Mouse (Mus musculus) forebrain, embryonic 14.5 days (tissue): ENCODE results near the gene Pwwp2b. TPM values are rescaled to one million over a fixed set of nuclear protein-coding genes. Genes with fewer than 3 reads are reported as not detected.
A peak's percentile ranks its signal among the peaks of the same experiment; 100 is the strongest.

Experiments used
- ATAC-seq: fragments of 200-750 bp; cut with Nextera tagmentation; 2 replicates; pipeline ENCODE4 v1.8.0; 2017; ENCODE audit warnings: mild to moderate bottlenecking, moderate library complexity
- DNase-seq: peaks from one replicate; pipeline ENCODE4 v3.0.0-alpha.2; 2015; ENCODE audit warnings: low spot score
- H3K27ac ChIP-seq: fragments of 300-500 bp; sonication (generic); 2 replicates; pipeline ENCODE4 v1.5.1; 2014; ENCODE audit warnings: low read depth, mild to moderate bottlenecking, control low read depth, low read length, moderate library complexity
- H3K27me3 ChIP-seq: fragments of 300-500 bp; sonication (generic); replicated peaks from 2 replicates; pipeline ENCODE4 v1.6.1; 2014; ENCODE audit warnings: low read length, control low read depth, mixed read lengths; ENCODE audit not compliant: control insufficient read depth, insufficient read depth
- H3K36me3 ChIP-seq: fragments of 300-500 bp; sonication (generic); 2 replicates; pipeline ENCODE4 v1.6.1; 2014; ENCODE audit warnings: low read length, control low read depth; ENCODE audit not compliant: control insufficient read depth, insufficient read depth
- H3K4me1 ChIP-seq: fragments of 300-500 bp; sonication (generic); 2 replicates; pipeline ENCODE4 v1.6.1; 2014; ENCODE audit warnings: antibody characterized with exemption, low read length, control low read depth; ENCODE audit not compliant: control insufficient read depth, insufficient read depth
- H3K4me2 ChIP-seq: fragments of 300-500 bp; sonication (generic); 2 replicates; pipeline ENCODE4 v1.6.1; 2014; ENCODE audit warnings: mild to moderate bottlenecking, control low read depth, low read length
- H3K4me3 ChIP-seq: fragments of 300-500 bp; sonication (generic); 2 replicates; pipeline ENCODE4 v1.5.1; 2014; ENCODE audit warnings: low read depth, low read length, control low read depth
- H3K9ac ChIP-seq: fragments of 300-500 bp; sonication (generic); 2 replicates; pipeline ENCODE4 v1.6.1; 2014; ENCODE audit warnings: mild to moderate bottlenecking, low read length, control low read depth, moderate library complexity
- H3K9me3 ChIP-seq: fragments of 300-500 bp; sonication (generic); replicated peaks from 2 replicates; pipeline ENCODE4 v1.6.1; 2016; ENCODE audit warnings: low read length, control low read depth, mixed read lengths; ENCODE audit not compliant: control insufficient read depth
- WGBS: fragments of 180-500 bp; shearing (Covaris S2); extraction: QIAGEN DNeasy Blood & Tissue Kit; methylation state at CpG from one replicate; pipeline ENCODE4 v1.1.7; 2014; 5-methylcytosine and 5-hydroxymethylcytosine counted together
- polyA plus RNA-seq: library from polyadenylated mRNA; unstranded; fragments of >200 nt; fragmentation: Nextera tagmentation; extraction: Ambion mirVana; gene quantifications from 2 replicates; pipeline ENCODE4 v1.2.1, GENCODE M21; 2014

Pwwp2b gene
- polyA plus RNA-seq, 1 experiment from 2014 or later, result 4.2 TPM

GRCm38 (mm10) chr7:139221072-139221471 lies 27.2 kb upstream of the Pwwp2b start:
- H3K9ac ChIP-seq, result no peak overlapping the region
- H3K36me3 ChIP-seq, result no peaks in the 10 kb centered on the region
- no peaks in the 10 kb centered on the region for H3K9me3 ChIP-seq
- H3K27me3 ChIP-seq, result no peaks in the 10 kb centered on the region
- no peaks in the 10 kb centered on the region for H3K4me1 ChIP-seq
- no peak for ATAC-seq
- no peak overlapping the region for H3K4me3 ChIP-seq
- no peak overlapping the region for H3K27ac ChIP-seq
- WGBS, result 82% methylated on average over 5 of the region's 5 CpGs
- DNase-seq, result no peak
- no peak overlapping the region for H3K4me2 ChIP-seq

GRCm38 (mm10) chr7:139221856-139222255 lies 26.4 kb upstream of the Pwwp2b start:
- no peaks in the 10 kb centered on the region for H3K36me3 ChIP-seq
- 41% methylated on average over 2 of the region's 2 CpGs for WGBS
- no peaks in the 10 kb centered on the region for H3K9me3 ChIP-seq

GRCm38 (mm10) chr7:139222341-139222740 lies 25.9 kb upstream of the Pwwp2b start:
- no peak overlapping the region for H3K4me3 ChIP-seq
- H3K9me3 ChIP-seq, result no peaks in the 10 kb centered on the region
- no peak for DNase-seq
- ATAC-seq, result no peak
- WGBS, result 71% methylated on average over 4 of the region's 4 CpGs
- no peaks in the 10 kb centered on the region for H3K36me3 ChIP-seq
- H3K4me2 ChIP-seq, result no peak overlapping the region
- H3K27me3 ChIP-seq, result no peaks in the 10 kb centered on the region
- no peak overlapping the region for H3K9ac ChIP-seq
- H3K4me1 ChIP-seq, result no peaks in the 10 kb centered on the region
- no peak overlapping the region for H3K27ac ChIP-seq

More at GRCm38 (mm10) chr7:139221856-139222255, 26.4 kb upstream of the Pwwp2b start:
- DNase-seq (no peak), ATAC-seq (no peak)
- no peak overlapping the region for H3K27ac ChIP-seq
- H3K27me3 ChIP-seq, result no peaks in the 10 kb centered on the region
- H3K9ac ChIP-seq, result no peak overlapping the region
- no peaks in the 10 kb centered on the region for H3K4me1 ChIP-seq
- H3K4me3 ChIP-seq, result no peak overlapping the region
- no peak overlapping the region for H3K4me2 ChIP-seq

GRCm38 (mm10) chr7:139224070-139224469 lies 24.2 kb upstream of the Pwwp2b start:
- DNase-seq, result no peak
- 77% methylated on average over 1 of the region's 1 CpGs for WGBS
- no peaks in the 10 kb centered on the region for H3K9me3 ChIP-seq
- no peaks in the 10 kb centered on the region for H3K27me3 ChIP-seq
- H3K4me1 ChIP-seq, result no peaks in the 10 kb centered on the region
- no peak for ATAC-seq
- no peak overlapping the region for H3K4me2 ChIP-seq
- no peak overlapping the region for H3K9ac ChIP-seq
- no peaks in the 10 kb centered on the region for H3K36me3 ChIP-seq
- no peak overlapping the region for H3K4me3 ChIP-seq
- no peak overlapping the region for H3K27ac ChIP-seq

- WGBS, result 85% methylated on average over 8 of the region's 8 CpGs
- DNase-seq (no peak), ATAC-seq (no peak)
- no peak overlapping the region for H3K4me3 ChIP-seq
- no peaks in the 10 kb centered on the region for H3K36me3 ChIP-seq
- H3K9me3 ChIP-seq, result no peaks in the 10 kb centered on the region
- H3K4me2 ChIP-seq, result no peak overlapping the region
- H3K27me3 ChIP-seq, result no peaks in the 10 kb centered on the region
- H3K9ac ChIP-seq, result no peak overlapping the region
- H3K27ac ChIP-seq, result no peak overlapping the region
- no peaks in the 10 kb centered on the region for H3K4me1 ChIP-seq
These were observed 23.6 kb upstream of the Pwwp2b start for GRCm38 (mm10) chr7:139224725-139225124.

GRCm38 (mm10) chr7:139226416-139226815 lies 21.9 kb upstream of the Pwwp2b start:
- no peaks in the 10 kb centered on the region for H3K27me3 ChIP-seq
- DNase-seq (no peak), ATAC-seq (no peak)
- H3K36me3 ChIP-seq, result no peaks in the 10 kb centered on the region
- WGBS, result 86% methylated on average over 7 of the region's 7 CpGs
- H3K4me1 ChIP-seq, result no peaks in the 10 kb centered on the region
- no peak overlapping the region for H3K27ac ChIP-seq
- no peaks in the 10 kb centered on the region for H3K9me3 ChIP-seq
- H3K4me3 ChIP-seq, result no peak overlapping the region
- H3K4me2 ChIP-seq, result no peak overlapping the region
- no peak overlapping the region for H3K9ac ChIP-seq

GRCm38 (mm10) chr7:139228447-139229171 lies 19.7 kb upstream of the Pwwp2b start:
- H3K4me2 ChIP-seq, result no peak overlapping the region
- H3K27ac ChIP-seq, result no peak overlapping the region
- H3K4me1 ChIP-seq, result no peaks in the 10 kb centered on the region
- H3K9me3 ChIP-seq, result no peaks in the 10 kb centered on the region
- no peak overlapping the region for H3K9ac ChIP-seq
- H3K27me3 ChIP-seq, result no peaks in the 10 kb centered on the region
- ATAC-seq (no peak), DNase-seq (no peak)
- no peak overlapping the region for H3K4me3 ChIP-seq
- no peaks in the 10 kb centered on the region for H3K36me3 ChIP-seq
- 83% methylated on average over 6 of the region's 6 CpGs for WGBS

- 84% methylated on average over 5 of the region's 5 CpGs for WGBS
- 0 out of 2 replicates have a peak, but pooled peaks cover 3% of the 10 kb centered on the region for H3K4me1 ChIP-seq
- H3K9ac ChIP-seq, result no peak overlapping the region
- H3K36me3 ChIP-seq, result no peaks in the 10 kb centered on the region
- no peak overlapping the region for H3K27ac ChIP-seq
- H3K9me3 ChIP-seq, result no peaks in the 10 kb centered on the region
- DNase-seq, result peak; percentile 19
- H3K27me3 ChIP-seq, result no peaks in the 10 kb centered on the region
- H3K4me3 ChIP-seq, result no peak overlapping the region
- H3K4me2 ChIP-seq, result no peak overlapping the region
- ATAC-seq, result no peak
These were observed 18.4 kb upstream of the Pwwp2b start for GRCm38 (mm10) chr7:139229837-139230236.

- no peak overlapping the region for H3K27ac ChIP-seq
- H3K9ac ChIP-seq, result no peak overlapping the region
- H3K9me3 ChIP-seq, result no peaks in the 10 kb centered on the region
- no peak overlapping the region for H3K4me2 ChIP-seq
- WGBS, result 76% methylated on average over 12 of the region's 12 CpGs
- no peaks in the 10 kb centered on the region for H3K36me3 ChIP-seq
- DNase-seq (no peak), ATAC-seq (no peak)
- no peaks in the 10 kb centered on the region for H3K27me3 ChIP-seq
- 0 out of 2 replicates have a peak, but pooled peaks cover 3% of the 10 kb centered on the region for H3K4me1 ChIP-seq
- H3K4me3 ChIP-seq, result no peak overlapping the region
These were observed 18.0 kb upstream of the Pwwp2b start for GRCm38 (mm10) chr7:139230241-139230640.
